Mouse (Mus musculus) kidney, adult 9 months (tissue): ENCODE measurements around the gene Kcnd1.
"Not testable (repeated sequence)": the region's sequence is repeated elsewhere in the genome, so short reads cannot be mapped to it uniquely, and the experiment has no call there.

ENCODE experiments used
- DNase-seq: peaks from one replicate; pipeline ENCODE4 v3.0.0; 2022

The Kcnd1 gene

DNA sequence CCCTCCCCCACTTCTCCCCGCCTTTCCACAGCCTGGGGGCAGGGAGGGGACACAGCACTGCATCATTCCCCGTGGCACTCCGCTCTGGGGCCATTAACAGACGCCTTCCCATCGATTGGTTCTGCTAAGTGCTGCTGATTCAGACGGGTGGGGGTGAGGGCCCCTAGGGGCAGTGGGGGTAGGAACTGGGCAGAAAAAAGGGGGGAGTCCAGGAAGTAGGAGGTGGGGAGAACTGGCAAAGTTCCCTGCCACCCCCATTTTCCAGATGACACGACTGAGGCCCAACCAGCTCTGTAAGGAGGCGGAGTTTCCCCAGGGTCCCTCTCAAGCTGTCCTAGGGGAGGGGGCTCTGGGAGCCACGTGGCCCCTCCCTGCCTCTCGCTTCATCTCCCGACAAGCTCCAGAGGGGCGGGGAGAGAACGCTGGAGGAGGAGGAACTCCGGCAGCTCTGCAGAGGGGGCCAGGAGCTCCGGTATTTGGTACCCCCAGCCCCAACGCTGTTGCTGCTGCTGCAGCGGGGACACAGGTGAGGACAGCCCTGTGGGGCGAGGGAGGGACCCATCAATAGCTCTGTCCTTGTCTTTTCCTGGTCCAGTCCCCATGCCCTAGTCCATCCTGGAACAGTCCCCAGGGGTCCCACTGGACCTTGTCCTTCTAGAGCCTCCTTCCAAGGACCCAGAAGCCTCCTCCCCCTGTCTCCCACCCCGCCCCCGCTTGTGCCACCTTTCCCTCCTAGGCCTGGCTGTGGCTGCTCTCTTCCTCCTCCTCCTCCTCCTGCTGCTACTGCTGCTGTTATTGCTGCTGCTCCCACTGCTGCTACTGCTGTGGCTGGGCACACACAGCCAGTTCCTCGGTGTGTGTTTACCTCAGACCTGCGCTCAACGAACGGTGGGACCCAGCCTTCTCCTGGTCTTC lies at the start of gene Kcnd1:
Gene Kcnd1, plus strand, starts transcription at position 425 of the 915 bp plus-strand sequence.
- DNase-seq: no peak

DNA sequence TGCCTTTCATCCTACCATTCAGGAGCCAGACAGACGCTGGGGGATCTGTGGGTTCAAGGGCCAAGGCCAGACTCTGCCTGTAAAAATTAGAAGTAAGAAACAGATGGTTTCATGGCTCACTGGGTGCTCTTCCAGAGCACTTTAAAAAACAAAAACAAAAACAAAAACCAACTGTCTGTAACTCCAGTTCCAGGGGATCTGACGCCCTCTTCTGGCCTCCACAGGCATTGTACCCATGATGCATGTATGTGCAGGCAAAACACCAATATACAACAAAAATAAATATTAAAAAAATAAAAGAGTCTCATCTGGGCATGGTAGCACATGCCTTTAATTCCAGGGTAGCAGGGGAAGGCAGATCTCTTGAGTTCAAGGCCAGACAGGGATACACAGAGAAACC lies 49.3 kb upstream of the Kcnd1 start:
- no peak for DNase-seq

DNA sequence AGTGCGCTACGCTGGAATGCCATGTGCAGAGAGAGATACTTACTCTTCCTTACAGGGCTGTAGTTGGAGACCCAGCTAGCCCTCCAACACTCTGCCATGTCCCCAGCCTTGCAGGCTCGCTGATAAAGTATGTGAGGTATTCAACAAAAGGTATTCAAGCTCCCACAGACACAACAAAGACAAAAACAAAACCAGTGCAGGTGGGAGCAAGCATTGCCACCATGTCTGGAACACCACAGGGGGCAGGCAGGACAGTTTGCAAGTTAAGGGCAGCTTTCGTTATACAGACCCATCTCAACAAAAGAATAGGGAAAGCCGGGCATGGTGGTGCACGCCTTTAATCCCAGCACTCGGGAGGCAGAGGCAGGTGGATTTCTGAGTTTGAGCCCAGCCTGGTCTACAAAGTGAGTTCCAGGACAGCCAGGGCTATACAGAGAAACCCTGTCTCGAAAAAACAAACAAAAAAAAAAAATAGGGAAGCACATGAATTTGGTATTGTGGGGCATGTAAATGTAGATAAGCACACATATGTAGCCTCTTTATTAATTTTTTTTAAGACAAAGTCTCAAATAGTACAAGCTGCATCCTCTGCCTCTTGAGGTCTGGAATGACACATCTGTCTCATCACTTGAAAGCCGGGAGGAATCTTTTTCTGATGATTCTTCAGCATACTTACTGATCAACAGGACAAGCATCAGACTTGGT lies 46.4 kb upstream of the Kcnd1 start:
- no peak for DNase-seq

DNA sequence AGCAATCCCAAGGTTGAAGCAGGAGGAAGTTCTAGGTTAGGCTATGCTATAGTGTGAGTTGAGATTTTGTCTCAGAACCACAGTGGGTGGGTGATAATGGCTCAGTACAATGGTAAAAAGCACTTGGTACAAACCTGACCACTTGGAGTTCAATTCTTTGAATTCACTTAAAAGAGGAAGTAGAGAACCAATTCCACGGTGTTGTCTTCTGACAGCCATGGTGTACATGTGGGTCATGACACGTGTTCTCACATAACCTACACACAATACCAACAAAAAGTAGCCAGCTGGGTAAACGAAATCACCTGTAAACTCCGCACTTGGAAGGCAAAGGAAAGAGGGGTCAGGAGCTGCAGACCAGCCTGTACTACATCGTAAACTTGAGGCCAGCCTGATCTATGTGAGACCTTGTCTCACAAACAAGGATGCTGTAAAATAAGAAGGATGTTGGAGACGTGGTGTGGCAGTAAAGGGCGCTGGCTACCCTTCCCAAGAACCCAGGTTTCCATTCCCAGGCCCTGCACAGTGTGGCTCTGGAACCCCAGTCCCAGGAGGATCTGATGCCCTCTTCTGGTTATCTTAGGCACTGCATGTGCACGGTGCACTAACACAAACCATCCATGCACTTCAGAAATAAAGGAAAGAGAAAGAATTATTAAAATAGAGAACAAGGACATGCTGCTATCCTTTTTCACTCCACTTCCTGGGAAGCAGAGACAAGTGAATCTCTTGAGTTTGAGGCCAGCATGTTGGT lies 45.6 kb upstream of the Kcnd1 start:
- DNase-seq: peak; percentile 59

DNA sequence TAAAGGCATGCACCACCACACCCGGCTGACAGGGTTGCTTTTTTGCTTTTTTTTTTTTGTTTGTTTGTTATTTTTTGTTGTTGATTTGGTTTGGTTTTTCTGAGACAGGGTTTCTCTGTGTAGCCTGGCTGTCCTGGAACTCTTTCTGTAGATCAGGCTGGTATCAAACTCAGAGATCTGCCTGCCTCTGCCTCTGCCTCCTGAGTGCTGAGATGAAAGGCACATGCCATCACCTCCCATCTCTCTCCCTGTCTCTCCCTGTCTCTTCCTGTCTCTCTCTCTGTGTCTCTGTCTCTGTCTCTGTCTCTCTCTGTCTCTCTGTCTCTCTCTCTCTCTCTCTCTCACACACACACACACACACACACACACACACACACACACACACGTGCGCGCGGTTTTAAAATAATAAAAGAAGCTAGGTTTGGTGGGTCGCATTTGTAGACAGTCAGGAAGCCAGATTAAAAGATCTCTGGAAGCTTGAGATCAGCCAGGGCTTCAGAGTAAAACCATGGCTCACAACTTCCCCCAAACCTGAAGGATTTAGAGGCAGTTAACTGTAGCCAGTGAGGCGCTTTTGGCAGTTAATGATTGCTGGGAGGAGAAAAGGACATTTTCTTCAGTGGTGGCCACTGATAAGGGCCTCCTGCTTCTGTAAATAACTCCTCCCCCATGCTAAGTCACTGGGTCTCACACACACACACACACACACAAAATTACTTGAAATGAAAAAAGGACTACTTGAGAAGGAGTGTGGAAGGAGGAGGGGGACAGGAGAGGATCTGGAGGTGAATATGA lies 43.4 kb upstream of the Kcnd1 start:
- peak; percentile 14 for DNase-seq

DNA sequence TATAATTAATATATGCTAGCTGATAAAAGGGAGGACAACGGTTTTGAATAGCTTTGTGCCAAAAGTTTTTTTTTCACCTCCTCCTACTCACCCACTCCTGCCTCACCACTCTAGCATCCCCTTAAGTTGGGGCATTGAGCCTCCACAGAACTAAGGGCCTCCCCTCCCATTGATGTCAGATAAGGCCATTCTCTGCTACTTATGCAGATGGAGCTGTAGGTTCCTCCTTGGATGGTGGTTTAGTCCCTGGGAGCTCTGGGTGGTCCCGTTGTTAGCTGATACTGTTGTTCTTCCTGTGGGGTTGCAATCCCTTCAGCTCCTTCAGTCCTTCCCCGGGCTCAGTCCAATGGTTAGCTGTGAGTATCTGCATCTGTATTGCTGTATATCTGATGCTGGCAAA lies 42.8 kb upstream of the Kcnd1 start:
- DNase-seq: no peak

DNA sequence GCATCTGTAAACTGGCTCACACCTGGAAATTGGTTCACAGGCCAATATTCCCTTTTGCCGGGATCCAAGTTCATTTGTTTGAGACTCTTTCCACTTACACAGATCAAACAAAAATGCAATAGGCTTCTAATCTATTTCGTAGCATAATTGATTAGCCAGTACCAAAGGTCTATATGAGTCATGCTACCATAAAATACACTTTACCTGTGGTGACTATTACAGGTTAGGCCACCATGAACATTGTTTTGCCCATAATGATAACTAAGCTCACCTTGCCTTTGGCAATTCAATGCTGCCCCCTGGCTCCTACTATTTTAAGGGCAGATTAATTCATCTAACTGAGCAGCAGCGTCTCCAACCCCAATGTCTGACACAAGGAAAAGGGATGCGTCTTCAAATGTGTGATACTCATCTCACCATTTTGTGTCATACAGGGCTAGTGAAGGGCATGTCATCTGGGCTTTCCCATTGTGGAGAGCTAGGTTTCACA lies 39.4 kb upstream of the Kcnd1 start:
- no peak for DNase-seq

DNA sequence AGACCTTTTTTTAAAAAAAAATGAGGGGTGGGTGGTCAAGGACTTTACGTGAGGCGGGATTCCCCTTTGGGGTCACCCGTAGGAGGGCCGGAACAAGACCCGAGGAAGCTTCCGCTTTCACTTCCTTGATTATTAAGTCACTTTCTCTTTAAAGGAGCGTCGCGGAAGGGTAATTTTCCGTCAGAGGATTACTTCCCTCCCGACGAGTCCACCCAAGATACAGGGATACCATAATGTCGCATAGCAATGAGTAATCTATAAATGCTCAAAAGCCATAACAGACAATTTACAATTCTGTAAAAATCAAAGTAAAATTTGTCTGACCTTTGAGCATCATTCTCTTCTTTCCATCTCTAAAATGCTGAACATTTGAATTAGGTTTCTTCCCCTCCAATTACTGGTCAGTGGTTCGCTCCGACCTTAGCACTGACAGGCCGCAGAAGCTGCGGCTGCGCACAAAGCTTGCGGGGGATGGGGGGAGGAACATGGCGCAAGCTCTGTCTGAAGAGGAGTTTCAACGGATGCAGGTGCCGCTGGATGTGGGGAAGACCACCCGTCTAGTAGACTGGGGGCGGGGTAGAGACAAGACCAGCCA lies 32.5 kb upstream of the Kcnd1 start, which contains the start of gene Gripap1:
Gene Gripap1, plus strand, starts transcription at position 224 of the 595 bp plus-strand sequence.
- DNase-seq: peak; percentile 86

DNA sequence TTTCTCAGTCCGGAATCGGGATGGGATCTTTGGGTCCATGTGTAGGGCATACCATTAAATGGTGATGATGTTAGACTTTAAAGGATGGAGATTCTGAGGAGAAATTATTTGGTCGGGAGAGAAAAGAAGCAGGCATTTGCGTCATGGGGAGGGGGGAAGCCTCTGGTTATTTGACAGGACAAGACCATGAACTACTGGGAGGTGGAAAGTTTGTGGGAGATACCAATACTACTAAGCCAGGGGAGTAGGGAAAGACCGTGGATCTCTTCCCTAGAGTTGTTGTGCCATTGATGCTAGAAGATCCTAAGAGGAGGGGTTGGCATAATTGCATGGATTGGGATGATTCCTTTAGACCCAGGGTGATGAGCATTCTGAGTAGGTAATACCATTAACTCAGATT lies 31.8 kb upstream of the Kcnd1 start:
- no peak for DNase-seq

DNA sequence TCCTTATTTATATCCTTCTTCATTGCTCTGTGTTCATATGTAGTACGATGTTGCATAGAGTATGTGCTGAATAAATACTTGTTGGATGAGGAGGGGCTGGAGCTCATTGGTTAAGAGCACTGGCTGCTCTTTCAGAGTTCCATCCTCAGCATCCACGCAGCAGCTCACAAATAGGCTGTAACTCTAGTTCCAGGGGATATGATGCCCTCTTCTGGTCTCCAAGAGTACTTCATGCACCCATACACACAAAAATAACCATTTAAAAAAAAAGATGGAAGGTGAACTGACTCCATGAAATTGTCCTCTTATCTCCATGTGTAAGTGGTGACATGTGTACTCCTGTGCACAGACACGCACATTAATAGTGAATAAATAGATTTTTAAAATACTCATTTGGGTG lies 28.7 kb upstream of the Kcnd1 start:
- DNase-seq: peak; percentile 30

DNA sequence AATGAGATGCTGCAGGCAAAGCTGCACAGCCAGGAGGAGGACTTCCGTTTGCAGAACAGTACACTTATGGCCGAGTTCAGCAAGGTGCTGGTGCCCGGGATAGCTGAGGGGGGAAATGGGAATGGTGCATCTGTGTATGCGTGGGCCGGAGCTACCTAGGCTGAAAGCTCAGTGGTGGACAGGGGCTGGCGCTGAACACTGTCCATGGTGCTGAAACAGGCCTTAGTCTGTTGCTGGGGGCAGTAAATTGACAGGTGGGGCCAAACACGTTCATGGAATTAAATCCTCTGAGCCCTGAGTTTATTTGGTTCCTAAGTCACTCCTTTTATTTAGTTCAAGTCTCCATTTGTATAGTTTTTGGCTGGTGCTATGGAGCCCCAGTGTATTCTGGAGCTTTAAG lies 27.1 kb upstream of the Kcnd1 start:
- DNase-seq: no peak

DNA sequence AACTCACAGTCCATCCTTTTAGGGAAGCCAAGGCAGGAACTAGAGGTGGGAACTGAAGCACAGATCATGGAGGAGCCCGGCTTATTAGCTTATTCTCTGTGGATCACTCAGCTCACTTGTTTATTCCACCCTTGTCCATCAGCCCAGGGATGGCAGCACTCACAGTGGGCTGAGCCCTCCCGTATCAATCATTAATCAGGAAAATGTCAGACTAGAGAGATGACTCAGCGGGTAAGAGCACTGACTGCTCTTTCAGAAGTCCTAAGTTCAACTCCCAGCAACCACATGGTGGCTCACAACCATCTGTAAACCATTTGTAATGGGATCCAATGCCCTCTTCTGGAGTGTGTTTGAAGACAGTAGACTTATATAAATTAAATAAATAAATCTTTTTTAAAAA lies 24.8 kb upstream of the Kcnd1 start:
- peak; percentile 78 for DNase-seq

DNA sequence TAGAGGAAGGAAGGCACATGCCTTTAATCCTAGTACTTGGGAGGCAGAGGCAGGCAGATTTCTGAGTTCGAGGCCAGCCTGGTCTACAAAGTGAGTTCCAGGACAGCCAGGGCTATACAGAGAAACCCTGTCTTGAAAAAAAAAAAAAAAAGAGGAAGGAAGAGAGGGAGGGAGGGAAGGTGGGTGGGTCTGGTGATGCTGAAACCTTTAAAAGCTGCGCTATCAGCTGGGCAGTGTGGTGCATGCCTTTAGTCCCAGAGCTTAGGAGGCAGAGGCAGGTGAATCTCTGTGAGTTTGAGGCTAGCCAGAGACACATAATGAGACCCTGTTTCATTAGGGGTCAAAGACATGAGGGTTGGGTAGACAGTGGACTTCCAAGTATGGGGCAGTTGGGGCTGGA lies 19.9 kb upstream of the Kcnd1 start:
- DNase-seq: not testable (repeated sequence)

DNA sequence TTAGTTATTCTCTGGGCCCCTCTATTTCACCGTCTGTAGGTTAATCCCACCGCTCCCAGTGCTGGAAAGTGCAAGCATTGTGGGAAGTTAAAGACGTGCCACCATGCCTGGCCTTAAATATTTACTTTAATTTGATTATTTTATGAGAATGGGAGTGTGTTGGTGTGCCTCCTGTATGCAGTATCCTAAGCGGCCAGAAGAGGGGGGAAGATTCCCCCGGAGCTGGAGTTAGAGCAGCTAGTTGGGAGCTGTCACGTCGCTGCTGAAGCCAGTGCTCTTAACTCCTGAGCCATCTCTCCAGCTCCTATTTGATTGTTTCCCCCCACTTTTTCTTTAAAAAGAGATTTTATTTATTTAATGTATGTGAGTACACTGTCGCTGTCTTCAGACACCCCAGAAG lies 7.1 kb upstream of the Kcnd1 start:
- peak; percentile 14 for DNase-seq

DNA sequence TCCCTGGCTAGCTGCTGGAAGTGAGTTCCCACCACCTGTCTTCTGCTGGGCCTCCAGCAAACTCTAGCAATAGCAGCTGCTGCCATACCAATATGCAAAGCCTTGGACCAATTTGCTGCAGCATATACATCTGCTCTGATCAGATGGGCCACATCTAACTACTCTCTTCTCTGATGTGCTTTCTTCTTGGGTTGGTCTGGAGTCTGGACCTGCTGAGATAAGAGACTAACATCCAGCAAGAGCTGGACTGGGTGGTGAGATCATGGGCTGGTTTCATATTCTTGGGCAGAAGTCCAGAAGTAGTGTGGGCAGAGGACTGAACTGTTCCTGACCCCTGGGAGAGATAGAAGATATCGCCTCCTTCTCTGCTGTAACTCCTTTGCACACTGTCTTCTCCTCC lies 15.1 kb downstream of the Kcnd1 start:
- DNase-seq: no peak

DNA sequence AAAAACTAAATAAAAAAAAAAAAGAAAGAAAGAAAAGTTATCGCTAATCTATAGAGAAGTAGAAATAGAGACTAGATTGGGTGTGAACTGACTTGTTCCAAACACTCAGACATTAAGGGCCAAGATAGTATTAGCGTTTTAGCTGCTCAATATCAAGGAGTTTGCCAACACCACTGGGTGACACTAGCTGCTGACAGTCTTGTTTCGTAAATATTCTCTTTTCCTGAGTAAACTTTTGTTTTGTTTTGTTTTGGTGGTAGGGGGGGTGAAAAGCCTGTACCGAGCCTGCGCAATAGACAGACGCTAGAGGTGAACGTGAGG lies 18.7 kb downstream of the Kcnd1 start:
- no peak for DNase-seq

DNA sequence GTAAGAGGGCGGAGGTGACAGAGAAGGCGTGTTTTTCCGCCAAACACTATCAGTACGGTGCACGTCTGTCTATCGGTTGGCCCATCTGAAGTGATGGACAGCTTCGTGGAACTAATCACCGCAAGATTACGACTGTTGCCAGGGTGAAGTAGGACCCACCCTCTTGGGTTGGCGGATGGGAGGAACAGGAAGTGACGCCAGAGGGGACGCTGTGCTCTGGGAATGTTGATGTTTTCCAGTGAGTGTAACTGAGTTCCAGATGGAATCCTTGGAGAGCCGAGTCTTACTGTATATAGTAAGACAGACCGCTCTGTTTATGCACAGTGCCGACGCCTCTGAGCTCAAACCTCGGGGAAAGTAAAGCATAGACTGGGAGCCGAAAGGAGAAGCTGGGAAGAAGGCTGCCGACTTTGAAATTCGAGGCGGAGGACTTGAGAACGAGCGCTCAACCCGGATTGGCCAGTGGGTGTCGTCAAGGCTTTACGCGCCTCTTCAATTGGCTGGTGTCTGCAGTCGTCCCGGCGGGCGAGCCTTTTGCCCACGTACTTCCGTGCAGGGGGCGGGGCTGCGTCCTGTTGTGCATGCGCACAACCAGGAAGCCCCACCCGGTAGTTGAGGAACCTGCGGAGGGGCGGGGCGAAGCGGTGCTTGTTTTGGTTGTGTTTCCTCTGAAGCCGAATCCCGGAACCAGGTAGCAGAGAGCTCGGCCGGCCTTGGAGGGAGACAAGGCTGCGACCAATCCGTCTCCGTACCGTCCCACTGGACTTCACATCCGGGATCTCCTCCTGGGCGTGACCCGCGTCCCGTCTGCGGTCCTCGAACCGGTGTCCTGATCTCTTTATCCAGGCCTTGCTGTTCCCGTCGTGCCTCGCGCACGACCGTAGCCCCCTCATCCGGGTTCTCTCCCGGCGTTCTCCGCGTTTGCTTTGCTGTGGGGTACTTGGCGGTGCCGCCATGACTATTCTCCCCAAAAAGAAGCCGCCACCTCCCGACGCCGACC lies 19.4 kb downstream of the Kcnd1 start, which contains the start of gene Otud5:
Gene Otud5, plus strand, starts transcription at position 202 of the 1,000 bp plus-strand sequence.
- DNase-seq: peak; percentile 96

DNA sequence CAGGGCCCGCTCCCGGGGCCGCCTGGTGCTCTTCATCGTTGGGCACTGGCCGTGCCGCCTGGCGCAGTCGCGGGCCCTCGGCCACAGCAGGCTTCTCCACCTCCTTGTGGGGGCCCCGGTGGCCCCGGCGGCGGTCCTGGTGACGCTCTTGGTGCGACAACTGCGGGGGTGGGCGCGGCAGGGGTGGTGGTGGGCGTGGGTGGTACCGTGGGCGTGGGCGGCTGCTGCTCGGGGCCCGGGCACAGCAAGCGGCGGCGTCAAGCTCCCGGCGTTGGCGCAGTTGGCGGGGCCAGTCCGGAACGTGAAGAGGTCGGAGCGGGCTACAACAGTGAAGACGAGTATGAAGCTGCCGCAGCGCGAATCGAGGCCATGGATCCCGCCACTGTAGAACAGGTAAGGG lies 20.2 kb downstream of the Kcnd1 start:
- no peak for DNase-seq

DNA sequence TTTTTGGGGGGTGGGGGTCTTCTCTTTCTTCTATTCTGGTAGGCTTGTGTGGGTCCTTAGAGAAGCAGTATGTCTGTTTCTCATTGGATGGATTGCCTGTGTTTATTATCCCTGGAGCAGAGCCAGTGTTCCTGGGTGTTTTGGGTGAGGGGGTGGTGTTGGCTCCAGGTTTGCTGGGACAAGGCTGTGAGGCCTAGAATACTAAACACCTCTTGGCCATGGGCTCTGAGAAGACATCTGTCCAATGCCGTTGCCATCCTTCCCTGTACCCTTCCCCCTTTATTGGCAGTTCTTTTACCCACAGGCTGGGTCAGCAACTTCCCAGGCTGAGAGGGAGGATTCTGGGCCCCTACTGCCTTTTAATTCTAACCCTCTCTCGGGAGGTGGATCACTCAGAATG lies 25.8 kb downstream of the Kcnd1 start:
- DNase-seq: no peak

DNA sequence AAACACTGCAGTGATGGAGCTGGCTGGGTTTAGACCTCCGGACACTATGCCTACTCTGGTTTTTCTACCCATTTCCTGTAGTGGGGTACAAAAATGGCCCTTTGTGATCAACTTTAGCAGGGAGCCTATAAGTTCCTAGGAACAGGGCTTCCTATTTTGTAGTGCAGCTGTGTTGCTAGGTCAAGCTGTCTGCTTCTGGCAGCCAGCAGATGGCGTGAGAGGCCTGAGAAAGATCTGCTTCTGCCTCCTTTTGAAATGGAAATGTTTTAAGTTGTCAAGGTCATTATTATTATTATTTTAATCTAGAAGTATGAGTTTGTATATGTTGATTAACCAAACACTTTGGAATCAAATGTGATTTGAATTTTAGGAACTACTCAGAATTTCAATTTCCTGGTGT lies 32.5 kb downstream of the Kcnd1 start:
- peak; percentile 33 for DNase-seq
